Mouse (Mus musculus) thymus, adult 2 months (tissue): ENCODE measurements at regions not wholly inside any gene's neighbourhood (a gene's known extent, or its start where the extent isn't known, plus 50 kb on each side); places are given as distances from the start of the nearest gene placed in this dataset.

ENCODE experiments used
- CTCF ChIP-seq: fragments of 200-500 bp; IDR thresholded peaks from 2 replicates; pipeline ENCODE4 v1.5.1; 2012; ENCODE audit warnings: mild to moderate bottlenecking, control low read depth, low read length, moderate library complexity, borderline replicate concordance; ENCODE audit not compliant: control insufficient read depth, poor library complexity, insufficient read depth; ENCODE audit errors: extremely low read depth
- POLR2A ChIP-seq: fragments of 200-500 bp; IDR thresholded peaks from 2 replicates; pipeline ENCODE4 v1.6.1; 2012; ENCODE audit warnings: mild to moderate bottlenecking, low read length, control low read depth, moderate library complexity; ENCODE audit not compliant: control insufficient read depth, poor library complexity, insufficient read depth; ENCODE audit errors: extremely low read depth

DNA sequence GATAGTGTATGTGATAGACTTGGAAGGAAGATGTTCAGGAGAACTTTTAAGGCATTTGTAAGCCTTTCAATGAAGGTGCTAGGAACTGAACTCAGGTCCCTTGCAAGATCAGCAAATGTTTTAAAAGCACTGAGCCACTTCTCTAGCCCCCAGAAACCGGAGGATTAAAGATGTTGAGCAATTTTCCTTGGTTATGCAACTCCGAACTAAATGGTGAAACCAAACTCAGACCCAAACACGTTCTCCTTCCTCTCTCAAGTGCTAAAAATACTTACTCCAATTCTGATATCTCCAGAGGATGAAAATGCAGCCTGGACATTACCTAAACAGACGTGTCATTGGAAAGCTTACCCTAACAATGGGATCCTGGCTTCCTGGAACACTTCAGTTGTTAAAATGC lies 378.8 kb downstream of the Kcnj2 start:
- TF ChIP-seq CTCF: no peak
- no peak for TF ChIP-seq POLR2A
